Mouse (Mus musculus): ENCODE data around the gene Fyn. TPM values are rescaled to one million over a fixed set of nuclear protein-coding genes. Genes with fewer than 3 reads are reported as not detected.

Fyn gene
- polyA plus RNA-seq, 1 experiment, result 20.6 TPM

GRCm38 (mm10) chr10:39506353-39506752, 137.7 kb downstream of the Fyn start:
- no peak for DNase-seq (ENCODE audit: low spot score)

- no peak for DNase-seq (ENCODE audit: low spot score)
Observed at GRCm38 (mm10) chr10:39506831-39507230, 138.2 kb downstream of the Fyn start.

GRCm38 (mm10) chr10:39508801-39509200, 140.1 kb downstream of the Fyn start:
- DNase-seq (ENCODE audit: low spot score), result no peak

- DNase-seq (ENCODE audit: low spot score), result no peak
Observed at GRCm38 (mm10) chr10:39509937-39510336, 141.3 kb downstream of the Fyn start.

GRCm38 (mm10) chr10:39512631-39513314, 144.1 kb downstream of the Fyn start:
- no peak for DNase-seq (ENCODE audit: low spot score)

GRCm38 (mm10) chr10:39514916-39515315, 146.3 kb downstream of the Fyn start:
- DNase-seq (ENCODE audit: low spot score), result no peak

GRCm38 (mm10) chr10:39516541-39517133, 148.0 kb downstream of the Fyn start:
- no peak for DNase-seq (ENCODE audit: low spot score)

- no peak for DNase-seq (ENCODE audit: low spot score)
Observed at GRCm38 (mm10) chr10:39517375-39517774, 148.7 kb downstream of the Fyn start.

GRCm38 (mm10) chr10:39518232-39518631, 149.6 kb downstream of the Fyn start:
- no peak for DNase-seq (ENCODE audit: low spot score)

- DNase-seq (ENCODE audit: low spot score), result no peak
Observed at GRCm38 (mm10) chr10:39518859-39519258, 150.2 kb downstream of the Fyn start.

- no peak for DNase-seq (ENCODE audit: low spot score)
Observed at GRCm38 (mm10) chr10:39520123-39520989, 151.7 kb downstream of the Fyn start.

- DNase-seq (ENCODE audit: low spot score), result no peak
Observed at GRCm38 (mm10) chr10:39521327-39521726, 152.7 kb downstream of the Fyn start.

- DNase-seq (ENCODE audit: low spot score), result no peak
Observed at GRCm38 (mm10) chr10:39521861-39522391, 153.3 kb downstream of the Fyn start.

- DNase-seq (ENCODE audit: low spot score), result no peak
Observed at GRCm38 (mm10) chr10:39522857-39523614, 154.4 kb downstream of the Fyn start.

GRCm38 (mm10) chr10:39524355-39524754, 155.7 kb downstream of the Fyn start:
- no peak for DNase-seq (ENCODE audit: low spot score)

- no peak for DNase-seq (ENCODE audit: low spot score)
Observed at GRCm38 (mm10) chr10:39525431-39525830, 156.8 kb downstream of the Fyn start.

- no peak for DNase-seq (ENCODE audit: low spot score)
Observed at GRCm38 (mm10) chr10:39527113-39527512, 158.5 kb downstream of the Fyn start.

GRCm38 (mm10) chr10:39529179-39529578, 160.5 kb downstream of the Fyn start:
- DNase-seq (ENCODE audit: low spot score), result no peak

- no peak for DNase-seq (ENCODE audit: low spot score)
Observed at GRCm38 (mm10) chr10:39532008-39532740, 163.5 kb downstream of the Fyn start.

GRCm38 (mm10) chr10:39532823-39533222, 164.2 kb downstream of the Fyn start:
- DNase-seq (ENCODE audit: low spot score), result no peak
